Mouse (Mus musculus) testis, adult 2 months (tissue): Measurements from ENCODE around the gene Taf10. TPM values are rescaled to one million over a fixed set of nuclear protein-coding genes. Genes with fewer than 3 reads are reported as not detected.
"Not testable (repeated sequence)": the region's sequence is repeated elsewhere in the genome, so short reads cannot be mapped to it uniquely, and the experiment has no call there.

Experiments
- H3K27ac ChIP-seq: fragments of 200-500 bp; 2 replicates; pipeline ENCODE4 v1.5.1; 2012; ENCODE audit warnings: low read depth, low read length; ENCODE audit not compliant: control insufficient read depth, insufficient read depth
- H3K27me3 ChIP-seq: fragments of 200-500 bp; 2 replicates; pipeline ENCODE4 v1.6.1; 2012; ENCODE audit warnings: mild to moderate bottlenecking, low read length, moderate library complexity; ENCODE audit not compliant: control insufficient read depth, insufficient read depth
- H3K36me3 ChIP-seq: fragments of 200-500 bp; 2 replicates; pipeline ENCODE4 v1.6.1; 2012; ENCODE audit warnings: mild to moderate bottlenecking, low read length; ENCODE audit not compliant: control insufficient read depth, insufficient read depth
- H3K4me1 ChIP-seq: fragments of 200-500 bp; 2 replicates; pipeline ENCODE4 v1.6.1; 2012; ENCODE audit warnings: low read length; ENCODE audit not compliant: control insufficient read depth, insufficient read depth
- H3K4me3 ChIP-seq: fragments of 200-500 bp; 2 replicates; pipeline ENCODE4 v1.5.1; 2012; ENCODE audit warnings: low read depth, mild to moderate bottlenecking, low read length, moderate library complexity, mixed read lengths; ENCODE audit not compliant: control insufficient read depth
- CTCF ChIP-seq: fragments of 200-500 bp; IDR thresholded peaks from 2 replicates; pipeline ENCODE4 v1.5.1; 2012; ENCODE audit warnings: low read depth, mild to moderate bottlenecking, inconsistent platforms, low read length, moderate library complexity; ENCODE audit not compliant: control insufficient read depth, insufficient read depth, insufficient replicate concordance
- POLR2A ChIP-seq: fragments of 200-500 bp; IDR thresholded peaks from 2 replicates; pipeline ENCODE4 v1.6.1; 2012; ENCODE audit warnings: low read depth, mild to moderate bottlenecking, inconsistent platforms, low read length, moderate library complexity; ENCODE audit not compliant: control insufficient read depth
- polyA plus RNA-seq: library from polyadenylated mRNA; depleted of rRNA; stranded (reverse); fragments of >200 nt; gene quantifications from 2 replicates; pipeline ENCODE4 v1.2.3, GENCODE M21; 2012

Gene Taf10
- polyA plus RNA-seq, 1 experiment, result 472 TPM

- H3K27ac ChIP-seq, result peak within 1 kb of the TSS; percentile 41; the same call in 1 of the 2 replicates
- peak within 1 kb of the TSS; percentile 86 for H3K4me3 ChIP-seq
- TF ChIP-seq CTCF, result no peak
- no peak for TF ChIP-seq POLR2A
- peaks cover 13% of the 10 kb centered on the region for H3K4me1 ChIP-seq
- no peaks in the 10 kb centered on the region for H3K27me3 ChIP-seq
- H3K36me3 ChIP-seq, result no peaks in the 10 kb centered on the region
These were observed 7.6 kb upstream of the Taf10 start, which contains the start of gene Tpp1 for GRCm38 (mm10) chr7:105751491-105752433. Gene Tpp1, minus strand, starts transcription at chr7:105752235.

- Histone ChIP-seq H3K4me1 (peaks cover 5% of the 10 kb centered on the region; the same call in 1 of the 2 replicates), H3K36me3 (no peaks in the 10 kb centered on the region), H3K27ac (no peak overlapping the region), H3K27me3 (no peaks in the 10 kb centered on the region), H3K4me3 (no peak overlapping the region)
- TF ChIP-seq POLR2A, result no peak
- TF ChIP-seq CTCF, result no peak
These were observed 3.6 kb upstream of the Taf10 start for GRCm38 (mm10) chr7:105747776-105748175.

GRCm38 (mm10) chr7:105743246-105743925 is 775 bp downstream of the Taf10 start:
- H3K27me3 ChIP-seq, H3K4me1 ChIP-seq, H3K36me3 ChIP-seq: not testable (repeated sequence)
- peak overlapping the region; percentile 91 for H3K4me3 ChIP-seq
- peak overlapping the region; percentile 92 for H3K27ac ChIP-seq

GRCm38 (mm10) chr7:105742539-105743215 is 1.5 kb downstream of the Taf10 start:
- not testable (repeated sequence) for H3K4me1 ChIP-seq, H3K27ac ChIP-seq, H3K36me3 ChIP-seq, H3K4me3 ChIP-seq, H3K27me3 ChIP-seq

GRCm38 (mm10) chr7:105741978-105742377 is 2.2 kb downstream of the Taf10 start:
- Histone ChIP-seq H3K27me3 (no peaks in the 10 kb centered on the region), H3K27ac (no peak overlapping the region), H3K36me3 (no peaks in the 10 kb centered on the region), H3K4me1 (no peaks in the 10 kb centered on the region; the same call in 1 of the 2 replicates), H3K4me3 (no peak overlapping the region)
- TF ChIP-seq CTCF (no peak), POLR2A (no peak)

GRCm38 (mm10) chr7:105740851-105741250 is 3.3 kb downstream of the Taf10 start:
- peaks cover 3% of the 10 kb centered on the region for H3K4me1 ChIP-seq
- no peak overlapping the region for H3K27ac ChIP-seq
- H3K36me3 ChIP-seq, result no peaks in the 10 kb centered on the region
- TF ChIP-seq POLR2A (no peak), CTCF (no peak)
- H3K27me3 ChIP-seq, result no peaks in the 10 kb centered on the region
- no peak overlapping the region for H3K4me3 ChIP-seq

GRCm38 (mm10) chr7:105740089-105740795 is 3.9 kb downstream of the Taf10 start:
- no peaks in the 10 kb centered on the region for H3K27me3 ChIP-seq
- no peak overlapping the region for H3K27ac ChIP-seq
- no peaks in the 10 kb centered on the region for H3K36me3 ChIP-seq
- no peak overlapping the region for H3K4me3 ChIP-seq
- TF ChIP-seq POLR2A, result no peak
- TF ChIP-seq CTCF, result no peak
- peaks cover 3% of the 10 kb centered on the region for H3K4me1 ChIP-seq
